Mouse (Mus musculus) stomach, embryonic 16.5 days (tissue): ENCODE measurements around the gene Dusp16. TPM values are rescaled to one million over a fixed set of nuclear protein-coding genes. Genes with fewer than 3 reads are reported as not detected.

Source experiments
- ATAC-seq: fragments of 200-750 bp; cut with Nextera tagmentation; 2 replicates; pipeline ENCODE4 v1.8.0; 2017; ENCODE audit warnings: moderate number of reproducible peaks, moderate TSS enrichment; ENCODE audit not compliant: insufficient read depth, low FRiP score
- H3K27ac ChIP-seq: fragments of 300-500 bp; sonication (generic); 2 replicates; pipeline ENCODE4 v1.5.1; 2014; ENCODE audit warnings: low read length
- H3K27me3 ChIP-seq: fragments of 300-500 bp; sonication (generic); 2 replicates; pipeline ENCODE4 v1.6.1; 2014; ENCODE audit warnings: low read length, control low read depth, mixed read lengths; ENCODE audit not compliant: control insufficient read depth, insufficient read depth
- H3K36me3 ChIP-seq: fragments of 300-500 bp; sonication (generic); 2 replicates; pipeline ENCODE4 v1.6.1; 2014; ENCODE audit warnings: low read length; ENCODE audit not compliant: control insufficient read depth, insufficient read depth
- H3K4me1 ChIP-seq: fragments of 300-500 bp; sonication (generic); 2 replicates; pipeline ENCODE4 v1.6.1; 2014; ENCODE audit warnings: low read length, control low read depth, mixed read lengths; ENCODE audit not compliant: control insufficient read depth, insufficient read depth
- H3K4me2 ChIP-seq: fragments of 300-500 bp; sonication (generic); 2 replicates; pipeline ENCODE4 v1.6.1; 2014; ENCODE audit warnings: low read depth, low read length, mixed read lengths
- H3K4me3 ChIP-seq: fragments of 300-500 bp; sonication (generic); replicated peaks from 2 replicates; pipeline ENCODE4 v1.5.1; 2014; ENCODE audit warnings: mild to moderate bottlenecking, low read length
- H3K9ac ChIP-seq: fragments of 300-500 bp; sonication (generic); 2 replicates; pipeline ENCODE4 v1.6.1; 2014; ENCODE audit warnings: low read length
- H3K9me3 ChIP-seq: fragments of 300-500 bp; sonication (generic); replicated peaks from 2 replicates; pipeline ENCODE4 v1.6.1; 2016; ENCODE audit warnings: low read length, control low read depth; ENCODE audit not compliant: control insufficient read depth
- WGBS: fragments of 180-500 bp; shearing (Covaris S2); extraction: QIAGEN DNeasy Blood & Tissue Kit; methylation state at CpG from one replicate; pipeline ENCODE4 v1.1.7; 2014; 5-methylcytosine and 5-hydroxymethylcytosine counted together
- polyA plus RNA-seq: library from polyadenylated mRNA; unstranded; fragments of >200 nt; fragmentation: Nextera tagmentation; extraction: Ambion mirVana; gene quantifications from 2 replicates; pipeline ENCODE4 v1.2.1, GENCODE M21; 2015

Gene Dusp16
- polyA plus RNA-seq, 1 experiment from 2014 or later = 18.5 TPM

DNA sequence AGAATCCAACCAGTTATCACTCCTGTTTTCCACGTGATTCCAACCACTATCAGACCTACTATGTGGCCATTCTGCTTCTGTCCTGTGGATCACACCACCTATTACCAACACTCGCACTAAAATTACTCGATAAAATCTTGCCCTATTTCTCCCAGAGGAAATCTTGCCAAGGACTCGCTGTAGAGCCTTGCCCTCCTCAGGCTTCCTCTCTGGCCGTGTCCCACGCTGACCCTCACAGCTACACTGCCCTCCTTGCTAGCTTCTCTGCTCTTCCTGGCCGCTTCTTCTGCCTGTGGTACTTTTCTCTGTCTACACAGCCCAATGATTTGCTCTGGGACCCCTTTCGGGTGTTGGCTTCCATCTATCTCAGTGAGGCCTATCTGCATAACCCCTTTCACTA, 59.6 kb downstream of the Dusp16 start:
- no peak for ATAC-seq
- Histone ChIP-seq H3K9ac (no peak overlapping the region), H3K27ac (no peak overlapping the region), H3K27me3 (no peaks in the 10 kb centered on the region), H3K4me2 (no peak overlapping the region), H3K36me3 (peaks cover 6% of the 10 kb centered on the region; the same call in 1 of the 2 replicates), H3K4me1 (no peaks in the 10 kb centered on the region), H3K4me3 (no peak overlapping the region), H3K9me3 (0 out of 2 replicates have a peak, but pooled peaks cover 3% of the 10 kb centered on the region)
- 87% methylated on average over 8 of the region's 8 CpGs for WGBS

DNA sequence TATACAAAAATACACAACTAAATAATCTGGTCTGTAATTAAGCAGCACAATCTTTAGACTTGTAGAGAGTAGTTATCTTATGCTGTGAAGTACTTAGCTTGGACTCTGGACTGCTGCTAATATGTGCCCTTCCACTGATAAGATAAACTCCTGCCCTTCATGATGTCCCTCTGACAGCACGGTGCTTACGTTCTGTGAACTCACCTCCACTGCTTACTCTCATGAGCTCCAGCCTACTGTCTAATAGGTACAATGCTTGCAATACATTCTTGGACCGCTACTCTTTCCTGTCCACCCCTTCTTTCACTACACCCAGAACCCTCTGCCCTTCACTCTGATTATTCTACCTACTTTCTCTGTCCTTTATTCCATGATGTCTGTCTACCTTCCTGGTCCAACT, 61.4 kb downstream of the Dusp16 start:
- 65% methylated on average over 3 of the region's 3 CpGs for WGBS
- H3K4me1 ChIP-seq = no peaks in the 10 kb centered on the region
- H3K36me3 ChIP-seq = no peaks in the 10 kb centered on the region
- H3K9ac ChIP-seq = no peak overlapping the region
- H3K27ac ChIP-seq = no peak overlapping the region
- ATAC-seq = 0 out of 2 replicates have a peak, but pooled peaks have one; percentile 22
- no peak overlapping the region for H3K4me3 ChIP-seq
- H3K9me3 ChIP-seq = no peaks in the 10 kb centered on the region
- no peaks in the 10 kb centered on the region for H3K27me3 ChIP-seq
- H3K4me2 ChIP-seq = no peak overlapping the region

- Histone ChIP-seq H3K36me3 (no peaks in the 10 kb centered on the region; the same call in 1 of the 2 replicates), H3K4me2 (no peak overlapping the region), H3K27ac (no peak overlapping the region), H3K9me3 (no peaks in the 10 kb centered on the region), H3K4me3 (no peak overlapping the region), H3K4me1 (no peaks in the 10 kb centered on the region), H3K27me3 (no peaks in the 10 kb centered on the region), H3K9ac (no peak overlapping the region)
- ATAC-seq = no peak
Observed at GRCm38 (mm10) chr6:134725406-134725805, 67.0 kb downstream of the Dusp16 start.

DNA sequence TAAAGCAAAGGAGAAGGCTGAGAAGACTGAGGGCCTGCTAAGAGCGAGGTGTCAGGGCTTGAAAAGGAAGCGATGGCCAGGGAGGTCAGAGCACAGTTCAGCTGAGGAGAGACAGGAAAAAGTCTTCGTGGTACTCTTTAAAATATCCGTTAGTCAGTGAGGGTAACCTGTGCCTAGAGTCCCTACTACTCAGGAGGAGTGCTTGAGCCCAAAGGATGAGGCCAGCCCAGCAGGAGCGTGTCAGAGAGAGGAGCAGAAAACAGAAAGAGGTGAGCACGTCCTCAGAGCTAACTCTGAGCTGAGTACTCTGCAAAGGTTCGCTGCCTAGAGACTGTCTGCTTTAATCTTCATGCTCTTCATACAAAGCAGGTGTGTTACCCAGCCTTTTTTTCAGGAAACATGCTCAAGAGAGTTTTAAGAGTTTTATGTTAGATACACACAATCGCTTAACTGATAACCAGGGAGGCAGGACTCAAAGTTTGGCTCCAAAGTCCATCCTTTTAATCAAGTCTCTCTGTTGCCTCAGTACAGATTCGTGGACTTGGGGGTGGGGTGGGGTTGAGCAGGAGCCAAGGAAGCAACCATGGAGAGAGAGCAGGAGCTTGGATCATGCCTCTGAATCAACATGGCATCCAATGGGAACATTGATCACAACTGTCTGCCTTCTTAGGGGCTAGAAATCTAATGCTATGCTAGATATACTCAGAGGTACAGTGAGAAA, 68.4 kb downstream of the Dusp16 start:
- peak; percentile 79; the same call in 1 of the 2 replicates for ATAC-seq
- Histone ChIP-seq H3K27me3 (no peaks in the 10 kb centered on the region), H3K9me3 (no peaks in the 10 kb centered on the region), H3K4me1 (no peaks in the 10 kb centered on the region), H3K4me2 (no peak overlapping the region), H3K9ac (no peak overlapping the region), H3K27ac (peak overlapping the region; percentile 56; the same call in 1 of the 2 replicates), H3K4me3 (no peak overlapping the region), H3K36me3 (no peaks in the 10 kb centered on the region; the same call in 1 of the 2 replicates)
- 65% methylated on average over 9 of the region's 9 CpGs for WGBS

DNA sequence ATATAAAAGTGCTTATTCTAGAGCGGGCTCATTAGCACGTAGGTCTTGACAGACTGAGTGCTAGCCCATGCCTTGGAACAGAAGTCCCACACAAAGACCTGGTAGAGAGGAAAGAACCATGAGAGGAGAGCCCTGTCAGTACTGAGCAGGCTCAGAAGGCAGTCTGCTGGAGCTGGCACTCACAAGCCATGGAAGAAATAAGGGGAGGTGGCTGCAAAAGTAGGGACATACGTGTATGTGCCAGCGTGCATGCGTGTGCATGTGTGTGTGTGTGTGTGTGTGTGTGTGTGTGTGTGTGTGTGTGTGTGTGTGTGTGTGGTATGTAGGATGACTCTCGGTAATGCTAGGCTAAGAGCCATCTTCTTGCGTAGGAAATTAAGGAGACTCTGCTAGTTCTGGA, 69.1 kb downstream of the Dusp16 start:
- H3K4me2 ChIP-seq = no peak overlapping the region
- H3K9ac ChIP-seq = no peak overlapping the region
- H3K4me3 ChIP-seq = no peak overlapping the region
- no peaks in the 10 kb centered on the region for H3K4me1 ChIP-seq
- peaks cover 4% of the 10 kb centered on the region for H3K36me3 ChIP-seq
- no peaks in the 10 kb centered on the region for H3K9me3 ChIP-seq
- ATAC-seq = no peak
- no peak overlapping the region for H3K27ac ChIP-seq
- no peaks in the 10 kb centered on the region for H3K27me3 ChIP-seq
- 95% methylated on average over 7 of the region's 7 CpGs for WGBS

- Histone ChIP-seq H3K9me3 (no peaks in the 10 kb centered on the region), H3K27me3 (no peaks in the 10 kb centered on the region), H3K4me3 (no peak overlapping the region), H3K4me1 (no peaks in the 10 kb centered on the region), H3K9ac (no peak overlapping the region), H3K36me3 (peaks cover 6% of the 10 kb centered on the region), H3K27ac (no peak overlapping the region), H3K4me2 (no peak overlapping the region)
- WGBS = 90% methylated on average over 8 of the region's 8 CpGs
- no peak for ATAC-seq
Observed at GRCm38 (mm10) chr6:134722906-134723305, 69.5 kb downstream of the Dusp16 start.

DNA sequence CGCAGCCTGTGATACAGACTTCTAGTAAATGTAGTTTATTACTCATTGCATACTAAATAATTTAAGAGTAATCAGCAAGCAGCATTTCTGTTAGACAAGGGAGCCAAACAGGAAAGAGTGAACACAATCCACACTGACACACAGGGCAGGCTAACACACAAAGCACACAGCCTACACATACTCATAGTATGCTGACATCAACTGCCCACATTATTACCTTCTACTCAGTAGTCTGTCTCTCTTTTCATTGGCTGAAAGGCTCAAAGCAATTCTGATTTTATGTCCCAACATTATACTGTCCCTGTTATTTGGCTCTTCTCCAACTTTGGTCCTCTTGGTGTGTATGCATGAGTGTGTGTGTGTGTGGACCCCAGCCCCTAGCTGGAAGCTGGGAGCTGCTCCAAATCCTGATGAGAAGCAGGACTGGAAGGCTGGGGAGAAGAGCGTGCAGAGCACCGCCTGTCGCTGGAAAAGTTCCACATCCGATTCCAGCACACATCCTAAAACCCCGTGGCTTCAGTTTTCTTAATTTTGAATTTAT, 70.6 kb downstream of the Dusp16 start:
- WGBS = 75% methylated on average over 6 of the region's 6 CpGs
- H3K27me3 ChIP-seq = no peaks in the 10 kb centered on the region
- peaks cover 12% of the 10 kb centered on the region for H3K36me3 ChIP-seq
- ATAC-seq = no peak
- H3K27ac ChIP-seq = no peak overlapping the region
- H3K4me1 ChIP-seq = no peaks in the 10 kb centered on the region
- H3K4me3 ChIP-seq = no peak overlapping the region
- H3K4me2 ChIP-seq = no peak overlapping the region
- no peaks in the 10 kb centered on the region for H3K9me3 ChIP-seq
- no peak overlapping the region for H3K9ac ChIP-seq

GRCm38 (mm10) chr6:134720150-134720549, 72.3 kb downstream of the Dusp16 start:
- Histone ChIP-seq H3K27ac (no peak overlapping the region), H3K9ac (no peak overlapping the region), H3K4me1 (no peaks in the 10 kb centered on the region), H3K9me3 (no peaks in the 10 kb centered on the region), H3K4me3 (no peak overlapping the region), H3K36me3 (peaks cover 12% of the 10 kb centered on the region), H3K4me2 (no peak overlapping the region), H3K27me3 (no peaks in the 10 kb centered on the region)
- 85% methylated on average over 5 of the region's 5 CpGs for WGBS
- no peak for ATAC-seq

GRCm38 (mm10) chr6:134719156-134719555, 73.3 kb downstream of the Dusp16 start:
- H3K27me3 ChIP-seq = no peaks in the 10 kb centered on the region
- no peak overlapping the region for H3K9ac ChIP-seq
- peaks cover 12% of the 10 kb centered on the region for H3K36me3 ChIP-seq
- 79% methylated on average over 5 of the region's 5 CpGs for WGBS
- no peak overlapping the region for H3K27ac ChIP-seq
- no peaks in the 10 kb centered on the region for H3K4me1 ChIP-seq
- ATAC-seq = no peak
- no peak overlapping the region for H3K4me2 ChIP-seq
- no peaks in the 10 kb centered on the region for H3K9me3 ChIP-seq
- no peak overlapping the region for H3K4me3 ChIP-seq
